Mouse (Mus musculus): ENCODE results near the gene Ap5b1. TPM values are rescaled to one million over a fixed set of nuclear protein-coding genes. Genes with fewer than 3 reads are reported as not detected.
A peak's percentile ranks its signal among the peaks of the same experiment; 100 is the strongest.

Gene Ap5b1
- polyA plus RNA-seq, 1 experiment from 2014 or later: 7.1 TPM

DNA sequence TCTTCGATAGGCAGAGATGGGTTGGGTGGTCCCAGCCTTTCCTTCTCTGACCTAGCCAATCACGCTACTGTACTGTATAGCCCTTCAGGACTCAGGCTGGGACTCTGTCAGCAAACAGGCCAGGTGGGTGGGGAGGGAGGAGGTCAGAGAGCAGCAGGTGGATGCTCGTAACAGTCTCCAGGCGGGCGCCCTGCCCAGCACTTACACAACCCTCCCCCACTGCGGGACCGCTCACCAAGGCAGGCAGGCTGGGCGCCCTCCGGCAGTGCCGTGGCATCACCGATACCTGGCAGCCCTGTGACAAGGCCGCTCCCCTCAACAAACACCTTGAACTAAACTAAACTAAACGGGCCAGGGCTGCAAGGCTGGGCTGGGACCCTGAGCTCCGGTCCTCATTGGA lies 13.6 kb upstream of the Ap5b1 start:
- 0 out of 2 replicates have a peak overlapping the region, but pooled peaks have one; percentile 14 for H3K27ac ChIP-seq
- H3K27me3 ChIP-seq (replicated peaks): peaks cover 18% of the 10 kb centered on the region
- H3K9ac ChIP-seq: no peak overlapping the region
- H3K36me3 ChIP-seq: peaks cover 4% of the 10 kb centered on the region; the same call in 1 of the 2 replicates
- no peak overlapping the region for H3K4me3 ChIP-seq (replicated peaks)
- ATAC-seq (ENCODE audit: insufficient read depth, low FRiP score, low read depth): peak; percentile 66
- no peak overlapping the region; the same call in 1 of the 2 replicates for H3K4me2 ChIP-seq
- H3K4me1 ChIP-seq: 0 out of 2 replicates have a peak, but pooled peaks cover 14% of the 10 kb centered on the region
- WGBS: 67% methylated on average over 14 of the region's 14 CpGs
- H3K9me3 ChIP-seq: no peaks in the 10 kb centered on the region

DNA sequence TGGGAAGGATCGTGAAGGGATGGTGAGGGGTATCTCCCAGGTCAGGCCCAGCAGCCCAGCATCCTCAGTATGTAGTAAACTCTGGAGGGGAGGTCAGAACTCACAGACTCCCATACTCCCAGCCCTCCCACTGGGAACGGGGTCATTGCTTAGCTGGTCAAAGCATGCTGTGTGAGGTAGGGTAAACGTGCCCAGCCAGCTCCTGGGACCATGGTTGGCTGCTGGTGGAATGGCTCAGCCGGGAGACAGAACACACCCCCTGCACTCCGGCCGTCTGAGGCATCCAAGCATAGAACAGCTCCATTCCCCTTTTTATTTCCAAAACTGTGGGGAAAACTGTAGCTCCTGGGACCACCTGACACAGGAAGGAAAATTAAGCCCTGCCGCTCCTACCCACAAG lies 9.7 kb upstream of the Ap5b1 start:
- peaks cover 47% of the 10 kb centered on the region for H3K27me3 ChIP-seq (replicated peaks)
- no peaks in the 10 kb centered on the region for H3K9me3 ChIP-seq
- peak overlapping the region; percentile 77 for H3K4me2 ChIP-seq
- H3K4me1 ChIP-seq: peaks cover 26% of the 10 kb centered on the region
- WGBS: 43% methylated on average over 7 of the region's 7 CpGs
- no peak overlapping the region for H3K9ac ChIP-seq
- ATAC-seq (ENCODE audit: insufficient read depth, low FRiP score, low read depth): no peak
- no peak overlapping the region for H3K27ac ChIP-seq
- peak overlapping the region; percentile 48 for H3K4me3 ChIP-seq (replicated peaks)
- H3K36me3 ChIP-seq: no peaks in the 10 kb centered on the region

DNA sequence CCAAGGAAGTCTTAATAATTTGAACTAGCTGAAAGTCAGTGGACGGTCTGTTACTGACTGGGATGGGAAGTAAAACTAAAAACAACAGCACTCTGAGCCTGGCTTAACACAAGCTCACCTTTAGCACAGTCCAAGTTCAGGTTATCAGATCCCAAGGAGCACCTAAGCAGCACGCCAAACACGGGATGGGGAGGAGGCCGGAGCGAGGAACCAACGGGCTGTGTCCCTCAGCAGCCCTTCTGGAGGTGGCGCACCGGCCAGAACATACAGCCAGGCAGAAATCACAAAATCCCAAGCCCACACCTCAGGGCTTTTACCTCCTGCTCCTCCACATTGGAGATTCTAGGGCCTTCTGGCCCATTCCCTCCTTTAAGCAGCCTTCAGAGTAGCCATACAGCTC lies 9.1 kb upstream of the Ap5b1 start:
- 60% methylated on average over 8 of the region's 8 CpGs for WGBS
- H3K9ac ChIP-seq: no peak overlapping the region
- peak overlapping the region; percentile 77 for H3K4me2 ChIP-seq
- H3K27ac ChIP-seq: no peak overlapping the region
- H3K9me3 ChIP-seq: no peaks in the 10 kb centered on the region
- H3K36me3 ChIP-seq: no peaks in the 10 kb centered on the region
- peaks cover 47% of the 10 kb centered on the region for H3K27me3 ChIP-seq (replicated peaks)
- H3K4me3 ChIP-seq (replicated peaks): peak overlapping the region; percentile 48
- no peak for ATAC-seq (ENCODE audit: insufficient read depth, low FRiP score, low read depth)
- peaks cover 22% of the 10 kb centered on the region for H3K4me1 ChIP-seq

DNA sequence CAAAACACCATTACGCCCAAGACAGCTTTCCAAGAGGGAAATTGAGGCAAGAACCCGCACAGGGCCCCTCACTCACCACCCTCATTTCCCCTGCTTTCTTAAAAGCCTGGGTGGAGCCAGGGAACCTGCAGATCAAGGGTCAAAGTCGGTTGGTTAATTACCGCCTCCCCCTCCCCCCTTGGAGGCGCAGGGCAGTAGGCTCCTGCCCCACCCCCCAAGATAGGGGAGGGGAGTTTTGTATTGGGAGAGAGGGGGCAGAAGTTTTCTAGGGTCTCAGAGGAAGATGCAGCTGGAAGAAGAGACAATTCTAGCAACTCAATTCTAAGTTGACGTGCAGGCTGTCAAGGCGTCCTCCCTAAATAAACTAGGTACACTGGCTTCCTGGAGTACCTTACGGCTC lies 8.6 kb upstream of the Ap5b1 start:
- 0 out of 2 replicates have a peak overlapping the region, but pooled peaks have one; percentile 86 for H3K27ac ChIP-seq
- H3K4me1 ChIP-seq: peaks cover 22% of the 10 kb centered on the region
- H3K9ac ChIP-seq: no peak overlapping the region
- H3K36me3 ChIP-seq: no peaks in the 10 kb centered on the region
- H3K27me3 ChIP-seq (replicated peaks): peaks cover 47% of the 10 kb centered on the region
- no peaks in the 10 kb centered on the region for H3K9me3 ChIP-seq
- H3K4me2 ChIP-seq: peak overlapping the region; percentile 77
- no peak for ATAC-seq (ENCODE audit: insufficient read depth, low FRiP score, low read depth)
- H3K4me3 ChIP-seq (replicated peaks): peak overlapping the region; percentile 48
- WGBS: 19% methylated on average over 8 of the region's 8 CpGs

DNA sequence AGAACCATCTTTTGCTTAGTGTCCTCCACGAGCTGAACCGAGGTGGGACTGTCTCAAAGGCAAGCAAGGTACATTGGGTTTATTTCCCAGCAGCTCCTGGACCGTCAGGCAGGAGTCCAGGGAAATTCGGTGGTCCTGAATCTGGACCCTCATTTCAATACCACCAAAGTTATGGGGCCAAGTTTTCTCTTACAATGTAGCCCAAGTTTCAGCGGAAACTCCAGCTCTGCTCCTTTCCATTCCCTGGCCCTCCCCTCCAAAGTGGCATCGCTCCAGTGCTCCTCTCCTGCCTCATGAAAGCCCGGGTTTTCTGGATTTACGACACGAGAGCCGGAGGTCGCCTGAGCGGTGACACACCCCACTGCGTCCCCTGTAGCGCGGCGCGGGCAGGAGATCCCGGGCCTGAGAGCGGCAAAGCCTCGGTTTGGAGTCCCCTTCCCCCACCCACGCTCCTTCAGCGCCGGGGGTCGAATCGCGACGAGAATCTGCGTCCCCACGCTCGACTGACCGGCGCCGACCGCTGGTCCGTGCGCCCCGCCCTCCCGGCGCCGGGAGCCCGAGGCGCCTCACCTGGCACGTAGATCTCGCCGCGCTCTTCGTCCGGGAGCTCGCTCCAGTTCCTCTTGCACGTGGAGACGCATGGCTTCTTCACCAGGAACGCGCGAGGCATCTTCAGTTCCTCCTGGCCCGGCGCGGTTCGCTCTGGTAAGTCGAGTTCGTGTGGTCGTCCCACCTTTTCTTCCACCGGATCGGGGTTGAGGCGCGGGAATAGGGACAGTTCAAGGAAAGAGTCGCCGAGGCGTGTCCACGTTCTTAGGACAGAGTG lies 8.0 kb upstream of the Ap5b1 start:
- Histone ChIP-seq H3K9ac (peak overlapping the region; percentile 54), H3K4me3 (replicated peaks) (peak overlapping the region; percentile 48), H3K27ac (peak overlapping the region; percentile 86), H3K27me3 (replicated peaks) (peaks cover 47% of the 10 kb centered on the region), H3K4me1 (peaks cover 17% of the 10 kb centered on the region), H3K36me3 (no peaks in the 10 kb centered on the region), H3K9me3 (no peaks in the 10 kb centered on the region), H3K4me2 (peak overlapping the region; percentile 77)
- WGBS: under 1% methylated on average over 69 of the region's 69 CpGs
- ATAC-seq (ENCODE audit: insufficient read depth, low FRiP score, low read depth): no peak

DNA sequence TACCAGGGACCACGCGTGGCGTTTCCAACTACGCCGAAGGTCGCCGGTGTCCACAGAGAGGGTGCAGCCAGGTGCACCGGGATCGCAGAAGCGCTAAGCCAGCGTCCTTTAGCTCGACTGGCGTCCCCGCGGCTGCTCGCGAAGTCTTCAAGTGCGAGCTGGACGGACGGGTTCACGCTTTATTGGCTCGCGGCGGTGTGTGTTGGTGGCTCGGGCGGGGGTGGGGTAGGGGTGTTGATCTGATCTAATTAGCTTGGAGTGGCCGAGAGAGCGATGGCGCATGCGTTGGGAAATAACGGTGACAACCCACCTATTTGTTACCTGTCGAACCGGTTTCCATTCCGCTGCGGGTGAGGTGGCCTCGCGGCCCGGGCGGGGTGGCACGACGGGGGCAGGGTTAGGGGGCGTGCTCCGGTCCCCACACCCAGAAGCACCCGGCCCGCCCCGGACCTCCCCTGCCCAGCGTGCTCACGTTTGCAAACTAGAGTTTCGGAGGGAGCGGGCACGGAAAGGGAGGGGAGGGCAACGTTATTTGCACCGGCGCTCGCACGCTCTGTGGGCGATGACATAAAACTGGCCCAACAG lies 7.3 kb upstream of the Ap5b1 start, which contains the start of gene Ovol1:
Gene Ovol1 (minus strand): TSS at position 190 of the 585 bp plus-strand sequence.
- WGBS: 1% methylated on average over 57 of the region's 57 CpGs
- peaks cover 12% of the 10 kb centered on the region for H3K4me1 ChIP-seq
- peak within 1 kb of the TSS; percentile 48 for H3K4me3 ChIP-seq (replicated peaks)
- H3K27ac ChIP-seq: peak within 1 kb of the TSS; percentile 94
- H3K4me2 ChIP-seq: peak within 1 kb of the TSS; percentile 77
- H3K9me3 ChIP-seq: no peaks in the 10 kb centered on the region
- no peaks in the 10 kb centered on the region for H3K36me3 ChIP-seq
- H3K27me3 ChIP-seq (replicated peaks): peaks cover 47% of the 10 kb centered on the region
- peak; percentile 89 for ATAC-seq (ENCODE audit: insufficient read depth, low FRiP score, low read depth)
- H3K9ac ChIP-seq: peak within 1 kb of the TSS; percentile 54

DNA sequence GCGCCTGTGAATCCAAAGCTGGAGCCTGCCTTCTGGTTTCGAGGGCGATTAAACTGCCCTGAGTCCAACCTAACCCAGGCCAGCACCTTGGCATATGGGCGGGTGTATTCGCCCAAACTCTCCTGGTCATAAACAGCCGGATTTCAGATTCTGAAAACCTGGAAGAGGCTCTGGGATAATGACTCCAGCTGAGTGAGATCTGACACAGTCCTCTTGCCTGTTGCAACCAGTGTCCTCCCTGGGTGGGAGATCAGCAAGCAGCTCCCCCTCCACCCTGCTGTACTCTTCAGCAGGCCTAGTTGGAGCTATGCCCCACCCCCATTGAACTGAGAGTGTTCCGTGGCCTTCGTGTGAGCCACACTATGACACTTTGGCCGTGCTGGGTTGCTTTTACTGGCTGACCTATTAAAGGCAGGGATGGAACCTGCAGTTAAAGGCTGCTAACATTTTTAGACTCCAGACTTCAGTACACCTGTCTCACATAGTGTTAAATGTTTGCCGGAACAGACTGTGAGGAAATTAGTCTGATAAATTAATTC lies 6.5 kb upstream of the Ap5b1 start:
- Histone ChIP-seq H3K9ac (peak overlapping the region; percentile 29; the same call in 1 of the 2 replicates), H3K27me3 (replicated peaks) (peaks cover 47% of the 10 kb centered on the region)
- 18% methylated on average over 10 of the region's 10 CpGs for WGBS

DNA sequence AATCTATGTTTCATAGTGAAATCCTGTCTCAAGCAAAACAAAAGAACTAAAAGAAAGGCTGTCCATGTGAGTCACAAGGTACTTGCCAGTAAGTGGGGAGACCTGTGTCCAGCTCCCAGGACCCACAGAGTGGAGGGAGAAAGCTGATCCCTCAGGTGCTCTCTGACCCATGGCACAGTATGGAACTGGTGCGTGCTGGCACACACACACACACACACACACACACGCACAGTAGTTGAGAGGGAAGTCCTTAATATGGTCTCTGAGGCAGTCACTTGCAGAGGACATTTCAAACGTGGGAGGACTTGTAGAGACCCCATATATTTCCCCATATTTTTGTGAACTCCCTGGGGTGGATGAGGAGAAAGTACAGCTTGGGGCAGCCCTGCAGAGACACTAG lies 5.9 kb upstream of the Ap5b1 start:
- H3K27me3 ChIP-seq (replicated peaks): peaks cover 47% of the 10 kb centered on the region
- no peaks in the 10 kb centered on the region for H3K9me3 ChIP-seq
- H3K4me1 ChIP-seq: peaks cover 19% of the 10 kb centered on the region
- H3K9ac ChIP-seq: no peak overlapping the region
- no peaks in the 10 kb centered on the region for H3K36me3 ChIP-seq
- peak overlapping the region; percentile 94 for H3K27ac ChIP-seq
- WGBS: 43% methylated on average over 3 of the region's 3 CpGs
- no peak for ATAC-seq (ENCODE audit: insufficient read depth, low FRiP score, low read depth)
- peak overlapping the region; percentile 48; the same call in 1 of the 2 replicates for H3K4me3 ChIP-seq (replicated peaks)
- H3K4me2 ChIP-seq: peak overlapping the region; percentile 77

More for the DNA sequence above, 6.5 kb upstream of the Ap5b1 start:
- no peaks in the 10 kb centered on the region for H3K36me3 ChIP-seq
- H3K27ac ChIP-seq: peak overlapping the region; percentile 94
- H3K4me1 ChIP-seq: peaks cover 13% of the 10 kb centered on the region
- no peaks in the 10 kb centered on the region for H3K9me3 ChIP-seq
- peak overlapping the region; percentile 48 for H3K4me3 ChIP-seq (replicated peaks)
- no peak for ATAC-seq (ENCODE audit: insufficient read depth, low FRiP score, low read depth)
- peak overlapping the region; percentile 77 for H3K4me2 ChIP-seq

DNA sequence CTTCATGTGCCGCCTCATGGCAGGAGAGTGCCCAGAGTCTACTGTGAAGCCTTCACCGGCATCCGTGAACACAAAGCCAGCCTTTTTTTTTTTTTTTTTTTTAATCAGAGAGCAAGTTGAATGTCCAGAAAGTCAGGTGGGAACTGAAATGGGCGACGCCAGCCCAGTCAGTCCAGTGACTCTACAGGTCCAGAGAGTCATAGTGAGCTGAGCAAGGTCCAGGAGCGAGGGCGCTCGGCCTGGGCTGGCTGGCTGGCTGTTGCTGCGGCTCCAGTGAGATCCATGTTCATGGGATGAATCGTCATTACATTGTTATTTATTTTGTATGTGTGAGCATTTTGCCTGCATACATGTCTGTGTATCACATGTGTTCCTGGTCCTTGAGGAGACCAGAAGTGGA lies 5.0 kb upstream of the Ap5b1 start:
- no peak overlapping the region for H3K4me3 ChIP-seq (replicated peaks)
- H3K4me1 ChIP-seq: peaks cover 24% of the 10 kb centered on the region
- H3K36me3 ChIP-seq: no peaks in the 10 kb centered on the region
- 86% methylated on average over 10 of the region's 10 CpGs for WGBS
- no peak overlapping the region for H3K27ac ChIP-seq
- no peak for ATAC-seq (ENCODE audit: insufficient read depth, low FRiP score, low read depth)
- no peaks in the 10 kb centered on the region for H3K9me3 ChIP-seq
- H3K4me2 ChIP-seq: no peak overlapping the region
- no peak overlapping the region for H3K9ac ChIP-seq
- peaks cover 44% of the 10 kb centered on the region for H3K27me3 ChIP-seq (replicated peaks)

DNA sequence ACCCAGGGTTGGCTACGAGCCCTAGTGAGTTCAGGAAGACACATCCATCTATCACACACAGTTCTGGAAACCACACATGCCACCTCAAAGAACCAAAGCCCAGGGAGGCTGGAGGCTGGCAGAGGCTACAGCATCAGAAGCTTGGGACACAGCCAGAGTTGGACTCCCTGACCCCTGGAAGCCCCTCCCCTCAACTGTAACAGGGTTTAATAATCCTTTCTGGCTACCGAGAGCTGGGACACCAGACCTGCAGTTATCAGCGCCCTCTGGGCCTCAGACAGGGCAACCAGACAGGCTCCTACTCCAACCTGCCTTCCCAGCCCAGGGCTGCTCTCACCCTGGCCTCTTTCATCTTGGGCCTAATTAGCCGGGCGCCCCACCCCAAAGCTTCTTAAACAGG lies 1.5 kb upstream of the Ap5b1 start:
- WGBS: 68% methylated on average over 5 of the region's 5 CpGs
- H3K27ac ChIP-seq: peak overlapping the region; percentile 97; the same call in 1 of the 2 replicates
- no peak overlapping the region for H3K9ac ChIP-seq
- H3K27me3 ChIP-seq (replicated peaks): peaks cover 10% of the 10 kb centered on the region
- no peak overlapping the region; the same call in 1 of the 2 replicates for H3K4me3 ChIP-seq (replicated peaks)
- H3K4me2 ChIP-seq: peak overlapping the region; percentile 99
- peaks cover 25% of the 10 kb centered on the region for H3K4me1 ChIP-seq
- no peak for ATAC-seq (ENCODE audit: insufficient read depth, low FRiP score, low read depth)
- peaks cover 3% of the 10 kb centered on the region; the same call in 1 of the 2 replicates for H3K36me3 ChIP-seq
- no peaks in the 10 kb centered on the region for H3K9me3 ChIP-seq

DNA sequence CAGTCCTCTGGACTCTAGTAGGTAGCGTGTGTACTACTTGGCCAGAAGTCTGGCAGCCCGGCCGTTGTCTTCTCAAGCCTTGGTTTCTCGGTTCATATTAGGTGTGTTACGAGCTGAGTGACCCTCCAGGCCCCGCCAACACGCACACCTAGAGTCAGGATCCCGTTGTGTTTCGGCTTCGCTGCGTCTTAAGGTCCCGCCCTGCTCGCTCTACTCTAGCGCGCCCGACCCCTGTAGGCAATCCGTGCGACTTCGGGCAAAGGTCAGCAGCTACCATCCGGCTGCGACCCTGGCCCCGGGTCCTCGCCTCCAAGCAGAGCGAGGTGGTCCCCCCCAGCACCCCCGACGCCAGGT lies 668 bp upstream of the Ap5b1 start:
- peak overlapping the region; percentile 99 for H3K4me2 ChIP-seq
- peaks cover 3% of the 10 kb centered on the region; the same call in 1 of the 2 replicates for H3K36me3 ChIP-seq
- ATAC-seq (ENCODE audit: insufficient read depth, low FRiP score, low read depth): peak; percentile 19
- peaks cover 1% of the 10 kb centered on the region for H3K27me3 ChIP-seq (replicated peaks)
- peak overlapping the region; percentile 80 for H3K9ac ChIP-seq
- peak overlapping the region; percentile 97 for H3K27ac ChIP-seq
- peaks cover 25% of the 10 kb centered on the region for H3K4me1 ChIP-seq
- WGBS: 2% methylated on average over 26 of the region's 26 CpGs
- H3K4me3 ChIP-seq (replicated peaks): peak overlapping the region; percentile 82
- H3K9me3 ChIP-seq: no peaks in the 10 kb centered on the region
